Mouse (Mus musculus): Measurements from ENCODE around the gene Xaf1. TPM values are rescaled to one million over a fixed set of nuclear protein-coding genes. Genes with fewer than 3 reads are reported as not detected.
"Not testable (repeated sequence)": the region's sequence is repeated elsewhere in the genome, so short reads cannot be mapped to it uniquely, and the experiment has no call there.

Gene Xaf1
- polyA plus RNA-seq, 1 experiment = not detected

DNA sequence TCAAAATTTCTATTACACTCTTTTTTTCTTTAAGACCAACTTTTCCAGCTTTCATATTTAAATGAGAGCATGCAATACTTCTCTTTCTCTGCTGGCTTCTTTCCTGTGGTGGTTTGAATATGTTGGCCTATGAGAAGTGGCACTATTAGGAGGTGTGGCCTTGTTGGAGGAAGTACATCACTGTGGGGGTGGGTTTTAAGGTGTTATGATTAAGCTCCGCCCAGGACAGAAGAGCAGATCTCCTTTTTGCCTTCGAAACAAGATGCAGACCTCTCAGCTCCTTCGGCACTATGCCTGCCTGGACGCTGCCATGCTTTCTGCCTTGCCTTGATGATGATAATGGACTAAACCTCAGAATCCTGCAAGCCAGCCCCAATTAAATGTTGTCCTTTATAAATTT lies 24.3 kb downstream of the Xaf1 start:
- 85% methylated on average over 4 of the region's 4 CpGs for WGBS
- Histone ChIP-seq H3K4me1 (ENCODE audit: control insufficient read depth, insufficient read depth, low read length) (no peaks in the 10 kb centered on the region), H3K4me3 (ENCODE audit: insufficient read depth, low read depth, low read length) (no peak overlapping the region), H3K27ac (ENCODE audit: insufficient read depth, low read depth, low read length) (no peak overlapping the region)
- TF ChIP-seq CTCF (IDR thresholded peaks at IDR 0.05; ENCODE audit: insufficient read depth, low read depth, low read length) (no peak), POLR2A (IDR thresholded peaks at IDR 0.05; ENCODE audit: insufficient read depth, low read depth, low read length) (no peak)

DNA sequence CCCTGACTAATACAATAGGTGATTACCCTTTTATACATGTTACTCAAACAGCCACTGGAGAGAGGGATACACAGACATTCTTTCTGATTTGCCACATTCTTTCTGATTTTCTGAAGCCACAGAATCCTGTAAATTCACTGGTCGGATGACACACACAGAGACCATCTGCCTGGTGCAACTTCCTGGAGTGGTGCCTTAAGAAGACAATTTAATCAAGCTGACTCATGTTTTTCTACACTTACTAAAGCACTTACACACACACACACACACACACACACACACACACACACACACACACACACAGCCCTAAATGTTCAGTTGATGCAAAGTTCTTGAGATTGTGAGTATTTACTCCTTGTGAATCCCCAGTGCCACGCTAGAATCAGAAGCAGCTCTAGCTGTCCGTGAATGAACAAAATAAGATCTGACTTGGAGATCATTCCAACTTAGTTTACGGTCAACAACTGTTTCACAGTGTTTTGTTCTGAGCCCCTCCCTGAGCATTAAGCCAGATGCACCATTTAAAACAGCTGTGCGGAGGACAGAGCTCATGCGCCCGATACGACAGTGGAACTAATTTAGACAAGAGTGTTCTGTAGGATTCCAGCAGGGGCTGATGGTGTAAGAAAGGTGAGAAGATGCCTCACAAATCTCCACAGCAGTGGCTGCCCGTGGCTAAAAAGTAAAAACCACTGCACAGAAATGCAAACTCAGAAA lies 31.7 kb downstream of the Xaf1 start:
- Histone ChIP-seq H3K27ac (ENCODE audit: insufficient read depth, low read depth, low read length) (no peak overlapping the region), H3K4me1 (ENCODE audit: control insufficient read depth, insufficient read depth, low read length) (no peaks in the 10 kb centered on the region), H3K4me3 (ENCODE audit: insufficient read depth, low read depth, low read length) (no peak overlapping the region)
- TF ChIP-seq CTCF (IDR thresholded peaks at IDR 0.05; ENCODE audit: insufficient read depth, low read depth, low read length) (no peak), POLR2A (IDR thresholded peaks at IDR 0.05; ENCODE audit: insufficient read depth, low read depth, low read length) (no peak)
- 65% methylated on average over 9 of the region's 9 CpGs for WGBS

DNA sequence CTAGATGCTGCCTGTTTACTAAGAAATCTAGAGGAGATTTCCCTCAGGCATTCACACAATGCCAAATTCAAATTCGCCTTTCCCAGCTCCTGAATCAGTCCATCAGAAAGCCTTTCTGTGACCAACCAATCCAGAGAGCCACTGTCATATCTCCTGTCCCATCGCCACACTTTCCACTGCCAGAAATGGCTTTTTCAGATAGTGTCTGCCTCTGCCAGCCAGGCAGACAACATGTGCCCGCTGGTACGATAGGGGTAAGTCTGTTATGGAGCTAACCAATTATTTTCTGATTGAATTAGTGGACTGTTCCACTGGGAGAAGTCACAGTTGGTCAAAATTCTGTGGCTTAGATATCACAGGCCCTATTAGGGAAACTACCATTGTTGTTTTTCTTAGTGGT lies 33.2 kb downstream of the Xaf1 start:
- TF ChIP-seq CTCF (IDR thresholded peaks at IDR 0.05; ENCODE audit: insufficient read depth, low read depth, low read length) = no peak
- TF ChIP-seq POLR2A (IDR thresholded peaks at IDR 0.05; ENCODE audit: insufficient read depth, low read depth, low read length) = no peak
- H3K27ac ChIP-seq (ENCODE audit: insufficient read depth, low read depth, low read length) = no peak overlapping the region
- no peak overlapping the region for H3K4me3 ChIP-seq (ENCODE audit: insufficient read depth, low read depth, low read length)
- H3K4me1 ChIP-seq (ENCODE audit: control insufficient read depth, insufficient read depth, low read length) = no peaks in the 10 kb centered on the region
- WGBS = 80% methylated on average over 4 of the region's 4 CpGs

DNA sequence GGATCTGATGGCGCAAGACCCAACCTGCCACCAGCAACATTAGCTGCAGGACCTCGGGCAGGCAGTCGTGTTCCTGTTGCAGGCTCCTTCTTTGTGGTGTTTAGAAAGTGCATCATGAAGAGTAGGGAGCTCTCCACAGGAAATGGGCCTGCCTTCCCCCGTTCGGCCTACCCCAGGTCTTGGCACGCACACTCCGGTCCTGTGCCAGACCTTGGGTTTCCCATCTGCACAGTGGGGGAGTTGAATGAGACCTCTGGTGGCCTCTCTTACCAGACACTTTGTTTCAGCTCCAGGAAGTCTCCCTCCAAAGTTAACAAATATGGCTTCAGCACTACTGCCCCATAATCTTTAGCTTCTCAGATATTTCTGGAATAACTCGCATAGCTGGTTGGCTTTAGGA lies 35.3 kb downstream of the Xaf1 start:
- no peak overlapping the region for H3K27ac ChIP-seq (ENCODE audit: insufficient read depth, low read depth, low read length)
- no peaks in the 10 kb centered on the region for H3K4me1 ChIP-seq (ENCODE audit: control insufficient read depth, insufficient read depth, low read length)
- 74% methylated on average over 8 of the region's 8 CpGs for WGBS
- H3K4me3 ChIP-seq (ENCODE audit: insufficient read depth, low read depth, low read length) = no peak overlapping the region
- TF ChIP-seq CTCF (IDR thresholded peaks at IDR 0.05; ENCODE audit: insufficient read depth, low read depth, low read length) (no peak), POLR2A (IDR thresholded peaks at IDR 0.05; ENCODE audit: insufficient read depth, low read depth, low read length) (no peak)

DNA sequence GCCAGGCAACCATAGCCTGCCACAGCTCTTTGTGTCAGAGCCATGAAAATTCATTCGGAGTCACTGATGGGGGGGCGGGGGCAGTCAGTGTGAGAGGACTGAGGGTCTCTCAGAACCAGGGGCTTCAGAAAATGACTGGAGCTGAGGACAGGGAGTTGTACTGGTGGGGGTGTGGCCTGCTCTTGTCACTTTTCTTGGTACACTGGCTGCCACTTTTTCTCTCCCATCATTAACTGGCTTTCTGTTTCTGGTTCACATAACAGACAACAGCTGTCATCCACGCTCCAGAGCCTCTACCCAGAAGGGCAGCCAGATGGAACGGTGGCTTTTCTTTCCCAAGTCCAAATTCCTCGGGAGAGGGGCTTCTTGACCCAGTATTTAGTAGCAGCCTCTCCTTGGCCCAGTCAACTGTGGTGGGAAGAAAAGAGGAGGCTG lies 37.0 kb downstream of the Xaf1 start:
- Histone ChIP-seq H3K27ac (ENCODE audit: insufficient read depth, low read depth, low read length) (no peak overlapping the region), H3K4me3 (ENCODE audit: insufficient read depth, low read depth, low read length) (no peak overlapping the region), H3K4me1 (ENCODE audit: control insufficient read depth, insufficient read depth, low read length) (no peaks in the 10 kb centered on the region)
- 35% methylated on average over 5 of the region's 5 CpGs for WGBS
- TF ChIP-seq CTCF (IDR thresholded peaks at IDR 0.05; ENCODE audit: insufficient read depth, low read depth, low read length) (no peak), POLR2A (IDR thresholded peaks at IDR 0.05; ENCODE audit: insufficient read depth, low read depth, low read length) (no peak)

DNA sequence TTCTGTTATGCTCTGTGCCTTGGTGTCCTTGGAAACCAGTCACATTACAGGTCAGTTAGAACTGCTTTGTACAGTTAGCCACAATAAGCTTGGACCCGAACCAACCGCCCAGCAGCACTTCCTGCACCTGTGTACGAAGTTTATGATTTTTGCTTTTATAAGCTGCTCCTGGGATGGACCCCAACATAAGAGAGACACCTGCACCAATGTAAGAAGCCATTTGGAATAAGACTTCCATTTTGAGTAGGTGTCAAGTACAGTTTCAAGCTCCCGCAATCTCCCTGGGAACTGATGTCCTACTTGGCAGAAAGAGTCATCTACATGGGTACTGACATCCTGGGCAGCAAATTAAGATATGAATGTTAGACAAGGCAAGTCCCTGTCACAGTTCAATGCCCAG lies 38.3 kb downstream of the Xaf1 start:
- H3K27ac ChIP-seq (ENCODE audit: insufficient read depth, low read depth, low read length) = no peak overlapping the region
- no peak for TF ChIP-seq CTCF (IDR thresholded peaks at IDR 0.05; ENCODE audit: insufficient read depth, low read depth, low read length)
- no peak for TF ChIP-seq POLR2A (IDR thresholded peaks at IDR 0.05; ENCODE audit: insufficient read depth, low read depth, low read length)
- no peak overlapping the region for H3K4me3 ChIP-seq (ENCODE audit: insufficient read depth, low read depth, low read length)
- WGBS = 92% methylated on average over 4 of the region's 4 CpGs
- H3K4me1 ChIP-seq (ENCODE audit: control insufficient read depth, insufficient read depth, low read length) = no peaks in the 10 kb centered on the region

DNA sequence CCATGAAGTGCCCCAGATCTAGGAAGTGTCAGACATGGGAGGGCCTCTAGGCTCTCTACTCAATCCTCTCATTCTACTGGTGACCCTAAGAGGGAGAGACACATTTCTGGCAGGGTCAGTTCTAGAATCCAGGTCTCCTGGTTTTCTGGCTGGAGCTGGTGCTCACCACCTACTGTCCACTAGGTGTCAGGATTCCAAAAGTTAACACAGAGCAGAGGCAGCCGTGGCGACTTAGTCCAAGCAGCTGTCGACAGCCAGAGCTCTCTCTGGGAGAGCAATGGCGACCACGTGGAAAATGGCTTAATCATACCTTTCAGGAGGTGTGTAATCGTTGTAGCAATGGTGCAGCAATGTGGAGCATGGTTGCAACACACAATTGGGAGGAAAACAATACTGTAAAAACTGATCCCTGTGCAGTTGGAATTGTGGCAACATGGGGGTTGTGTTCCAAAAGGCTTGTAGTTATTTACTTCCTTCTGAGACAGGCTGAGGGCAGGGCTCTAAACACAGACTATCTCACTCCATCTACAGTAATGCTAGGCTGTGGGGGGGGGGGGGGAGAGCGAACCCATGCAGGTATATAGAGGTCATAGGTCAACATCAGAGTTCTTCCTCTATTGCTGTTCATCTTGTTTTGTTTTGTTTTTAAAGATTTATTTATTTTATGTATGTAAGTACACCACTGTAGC lies 41.3 kb downstream of the Xaf1 start:
- WGBS = 13% methylated on average over 7 of the region's 7 CpGs
- H3K27ac ChIP-seq (ENCODE audit: insufficient read depth, low read depth, low read length) = no peak overlapping the region
- no peak for TF ChIP-seq POLR2A (IDR thresholded peaks at IDR 0.05; ENCODE audit: insufficient read depth, low read depth, low read length)
- TF ChIP-seq CTCF (IDR thresholded peaks at IDR 0.05; ENCODE audit: insufficient read depth, low read depth, low read length) = peak; percentile 32; the same call in 1 of the 2 replicates
- no peaks in the 10 kb centered on the region for H3K4me1 ChIP-seq (ENCODE audit: control insufficient read depth, insufficient read depth, low read length)
- H3K4me3 ChIP-seq (ENCODE audit: insufficient read depth, low read depth, low read length) = no peak overlapping the region

DNA sequence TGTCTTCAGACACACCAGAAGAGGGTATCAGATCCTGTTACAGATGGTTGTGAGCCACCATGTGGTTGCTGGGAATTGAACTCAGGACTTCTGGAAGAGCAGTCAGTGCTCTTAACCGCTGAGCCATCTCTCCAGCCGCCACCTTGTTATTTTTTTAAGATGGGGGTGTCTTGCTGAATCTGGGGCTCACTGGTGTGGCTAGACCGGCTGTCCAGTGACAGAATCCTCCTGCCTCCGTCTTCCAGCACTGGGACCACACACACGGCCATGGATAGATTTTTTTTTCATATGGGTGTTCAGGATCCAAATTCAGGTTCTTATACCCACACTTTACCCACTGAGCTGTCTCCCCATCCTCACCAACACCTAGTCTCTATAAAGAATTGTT lies 41.8 kb downstream of the Xaf1 start:
- 90% methylated on average over 5 of the region's 5 CpGs for WGBS
- H3K4me1 ChIP-seq (ENCODE audit: control insufficient read depth, insufficient read depth, low read length); H3K4me3 ChIP-seq (ENCODE audit: insufficient read depth, low read depth, low read length): not testable (repeated sequence)

DNA sequence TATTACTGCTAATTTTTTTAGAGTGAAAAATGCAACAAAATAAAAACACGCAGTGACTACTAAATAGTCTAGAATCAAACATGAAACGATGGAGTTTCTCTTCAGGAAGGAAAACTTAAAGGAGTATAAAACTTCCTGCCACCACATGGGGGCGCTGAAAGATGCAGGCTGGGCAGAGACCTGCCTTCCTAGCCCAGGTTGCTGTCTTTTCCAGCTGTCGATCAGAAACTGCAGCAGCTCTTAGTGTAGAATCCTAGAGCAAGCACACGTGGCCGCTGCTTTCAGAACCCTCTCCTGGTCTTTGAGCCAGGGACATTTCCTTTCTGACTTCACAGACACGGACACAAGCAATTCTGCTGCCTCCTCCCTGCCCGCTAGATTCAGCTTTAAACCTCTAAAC lies 42.5 kb downstream of the Xaf1 start:
- Histone ChIP-seq H3K27ac (ENCODE audit: insufficient read depth, low read depth, low read length) (no peak overlapping the region), H3K4me3 (ENCODE audit: insufficient read depth, low read depth, low read length) (no peak overlapping the region), H3K4me1 (ENCODE audit: control insufficient read depth, insufficient read depth, low read length) (peaks cover under 1% of the 10 kb centered on the region; the same call in 1 of the 2 replicates)
- WGBS = 38% methylated on average over 8 of the region's 8 CpGs
- peak; percentile 32; the same call in 1 of the 2 replicates for TF ChIP-seq CTCF (IDR thresholded peaks at IDR 0.05; ENCODE audit: insufficient read depth, low read depth, low read length)
- no peak for TF ChIP-seq POLR2A (IDR thresholded peaks at IDR 0.05; ENCODE audit: insufficient read depth, low read depth, low read length)

More for the DNA sequence above, 41.8 kb downstream of the Xaf1 start:
- not testable (repeated sequence) for H3K27ac ChIP-seq (ENCODE audit: insufficient read depth, low read depth, low read length)

All from olfactory bulb, adult 2 months (tissue).